Mouse (Mus musculus) intestine, embryonic 14.5 days (tissue): ENCODE data around the gene Insm1. TPM values are rescaled to one million over a fixed set of nuclear protein-coding genes. Genes with fewer than 3 reads are reported as not detected.

ENCODE experiments used
- ATAC-seq: fragments of 200-750 bp; cut with Nextera tagmentation; replicated peaks from 2 replicates; pipeline ENCODE4 v1.8.0; 2017; ENCODE audit warnings: low read depth, moderate number of reproducible peaks, moderate TSS enrichment, moderate library complexity; ENCODE audit not compliant: low FRiP score, low TSS enrichment
- DNase-seq: peaks from one replicate; pipeline ENCODE4 v3.0.0-alpha.2; 2018; ENCODE audit warnings: low spot score
- H3K27ac ChIP-seq: fragments of 300-500 bp; sonication (generic); 2 replicates; pipeline ENCODE4 v1.5.1; 2014; ENCODE audit warnings: low read depth, mild to moderate bottlenecking, control low read depth
- H3K27me3 ChIP-seq: fragments of 300-500 bp; sonication (generic); replicated peaks from 2 replicates; pipeline ENCODE4 v1.6.1; 2014; ENCODE audit warnings: low read length, control low read depth; ENCODE audit not compliant: control insufficient read depth, insufficient read depth
- H3K36me3 ChIP-seq: fragments of 300-500 bp; sonication (generic); 2 replicates; pipeline ENCODE4 v1.6.1; 2014; ENCODE audit warnings: low read length, control low read depth; ENCODE audit not compliant: control insufficient read depth, insufficient read depth
- H3K4me1 ChIP-seq: fragments of 300-500 bp; sonication (generic); replicated peaks from 2 replicates; pipeline ENCODE4 v1.6.1; 2014; ENCODE audit warnings: low read length, control low read depth, mixed read lengths; ENCODE audit not compliant: control insufficient read depth, insufficient read depth
- H3K4me2 ChIP-seq: fragments of 300-500 bp; sonication (generic); 2 replicates; pipeline ENCODE4 v1.6.1; 2014; ENCODE audit warnings: low read length
- H3K4me3 ChIP-seq: fragments of 300-500 bp; sonication (generic); 2 replicates; pipeline ENCODE4 v1.5.1; 2014; ENCODE audit warnings: low read depth, low read length, control low read depth, mixed read lengths
- H3K9ac ChIP-seq: fragments of 300-500 bp; sonication (generic); 2 replicates; pipeline ENCODE4 v1.6.1; 2014; ENCODE audit warnings: mild to moderate bottlenecking, low read length
- H3K9me3 ChIP-seq: fragments of 300-500 bp; sonication (generic); 2 replicates; pipeline ENCODE4 v1.6.1; 2016; ENCODE audit warnings: low read length, control low read depth; ENCODE audit not compliant: control insufficient read depth
- WGBS: fragments of 180-500 bp; shearing (Covaris S2); extraction: QIAGEN DNeasy Blood & Tissue Kit; methylation state at CpG from one replicate; pipeline ENCODE4 v1.1.7; 2014; 5-methylcytosine and 5-hydroxymethylcytosine counted together
- polyA plus RNA-seq: library from polyadenylated mRNA; unstranded; fragments of >200 nt; fragmentation: Nextera tagmentation; extraction: Ambion mirVana; gene quantifications from 2 replicates; pipeline ENCODE4 v1.2.1, GENCODE M21; 2014

Insm1 gene
- polyA plus RNA-seq, 1 experiment from 2014 or later: 1.8 TPM

DNA sequence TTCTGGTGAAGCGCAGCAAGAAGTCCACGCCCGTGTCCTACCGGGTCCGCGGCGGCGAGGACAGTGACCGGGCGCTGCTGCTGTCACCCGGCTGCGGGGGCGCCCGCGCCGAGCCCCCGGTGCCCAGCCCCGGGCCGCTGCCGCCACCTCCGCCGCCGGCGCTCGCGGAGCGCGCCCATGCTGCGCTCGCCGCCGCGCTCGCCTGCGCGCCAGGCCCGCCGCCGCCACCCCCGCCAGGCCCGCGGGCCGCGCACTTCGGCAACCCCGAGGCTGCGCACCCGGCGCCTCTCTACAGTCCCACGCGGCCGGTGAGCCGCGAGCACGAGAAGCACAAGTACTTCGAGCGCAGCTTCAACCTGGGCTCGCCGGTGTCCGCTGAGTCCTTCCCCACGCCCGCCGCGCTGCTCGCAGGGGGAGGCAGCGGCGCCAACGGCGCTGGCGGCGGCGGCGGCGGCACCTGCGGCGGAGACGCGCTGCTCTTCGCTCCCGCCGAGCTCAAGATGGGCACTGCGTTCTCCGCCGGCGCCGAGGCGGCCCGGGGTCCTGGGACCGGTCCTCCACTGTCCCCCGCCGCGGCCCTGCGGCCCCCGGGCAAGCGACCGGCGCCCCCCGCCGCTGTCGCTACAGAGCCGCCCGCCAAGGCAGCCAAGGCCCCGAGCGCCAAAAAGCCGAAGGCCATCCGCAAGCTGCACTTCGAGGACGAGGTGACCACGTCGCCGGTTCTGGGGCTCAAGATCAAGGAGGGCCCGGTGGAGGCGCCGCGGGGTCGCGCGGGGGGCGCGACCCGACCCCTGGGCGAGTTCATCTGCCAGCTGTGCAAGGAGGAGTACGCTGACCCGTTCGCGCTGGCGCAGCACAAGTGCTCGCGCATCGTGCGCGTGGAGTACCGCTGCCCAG lies 806 bp downstream of the Insm1 start:
- Histone ChIP-seq H3K4me1 (peaks cover 23% of the 10 kb centered on the region), H3K9me3 (no peaks in the 10 kb centered on the region), H3K36me3 (no peaks in the 10 kb centered on the region), H3K4me3 (peak overlapping the region; percentile 50), H3K9ac (peak overlapping the region; percentile 30; the same call in 1 of the 2 replicates), H3K4me2 (peak overlapping the region; percentile 94), H3K27me3 (peaks cover 100% of the 10 kb centered on the region), H3K27ac (no peak overlapping the region)
- DNase-seq (peak; percentile 75), ATAC-seq (peak; percentile 14)
- under 1% methylated on average over 92 of the region's 133 CpGs for WGBS

DNA sequence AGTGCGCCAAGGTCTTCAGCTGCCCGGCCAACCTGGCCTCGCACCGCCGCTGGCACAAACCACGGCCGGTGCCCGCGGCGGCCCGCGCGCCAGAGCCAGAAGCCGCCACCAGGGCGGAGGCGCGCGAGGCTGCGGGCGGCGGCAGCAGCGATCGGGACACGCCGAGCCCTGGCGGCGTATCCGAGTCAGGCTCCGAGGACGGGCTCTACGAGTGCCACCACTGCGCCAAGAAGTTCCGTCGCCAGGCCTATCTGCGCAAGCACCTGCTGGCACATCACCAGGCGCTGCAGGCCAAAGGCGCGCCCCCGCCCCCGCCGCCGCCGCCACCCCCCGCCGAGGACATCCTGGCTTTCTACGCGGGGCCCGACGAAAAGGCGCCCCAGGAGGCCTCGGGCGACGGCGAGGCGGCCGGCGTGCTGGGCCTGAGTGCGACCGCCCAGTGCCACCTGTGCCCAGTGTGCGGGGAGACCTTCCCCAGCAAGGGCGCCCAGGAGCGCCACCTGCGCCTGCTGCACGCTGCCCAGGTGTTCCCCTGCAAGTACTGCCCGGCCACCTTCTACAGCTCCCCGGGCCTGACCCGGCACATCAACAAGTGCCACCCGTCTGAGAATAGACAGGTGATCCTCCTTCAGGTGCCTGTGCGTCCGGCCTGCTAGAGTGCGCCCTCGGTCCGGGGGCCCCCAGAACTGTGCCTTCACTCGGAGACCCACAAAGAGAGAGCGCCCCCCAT lies 1.6 kb downstream of the Insm1 start:
- ATAC-seq (no peak), DNase-seq (peak; percentile 61)
- no peak overlapping the region for H3K27ac ChIP-seq
- H3K36me3 ChIP-seq: no peaks in the 10 kb centered on the region
- H3K4me2 ChIP-seq: peak overlapping the region; percentile 94
- no peaks in the 10 kb centered on the region for H3K9me3 ChIP-seq
- peak overlapping the region; percentile 50 for H3K4me3 ChIP-seq
- H3K4me1 ChIP-seq: peaks cover 21% of the 10 kb centered on the region
- H3K27me3 ChIP-seq: peaks cover 99% of the 10 kb centered on the region
- 0 out of 2 replicates have a peak overlapping the region, but pooled peaks have one; percentile 3 for H3K9ac ChIP-seq
- under 1% methylated on average over 73 of the region's 75 CpGs for WGBS

DNA sequence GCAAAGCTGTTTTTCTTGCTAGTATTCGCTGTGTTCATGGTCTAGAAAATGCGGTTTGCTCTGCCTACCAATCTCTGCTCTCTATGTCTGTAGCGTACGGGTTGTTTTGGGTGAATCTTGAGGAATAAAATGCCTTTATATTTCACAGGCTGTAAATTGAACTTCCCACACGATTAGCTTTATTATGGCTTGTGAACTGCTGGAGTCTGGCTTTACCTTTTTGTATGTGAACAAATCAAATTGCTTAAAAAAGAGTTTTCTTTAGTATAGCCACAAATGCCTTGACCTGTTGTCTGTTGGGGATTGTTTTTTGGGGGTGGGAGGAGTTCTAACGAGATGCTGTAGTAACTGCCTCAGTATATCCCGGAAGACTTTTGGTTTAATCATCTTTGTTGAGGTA lies 2.4 kb downstream of the Insm1 start:
- no peaks in the 10 kb centered on the region for H3K9me3 ChIP-seq
- H3K4me1 ChIP-seq: peaks cover 19% of the 10 kb centered on the region
- DNase-seq (no peak), ATAC-seq (no peak)
- peak overlapping the region; percentile 50; the same call in 1 of the 2 replicates for H3K4me3 ChIP-seq
- peaks cover 96% of the 10 kb centered on the region for H3K27me3 ChIP-seq
- no peak overlapping the region for H3K9ac ChIP-seq
- no peaks in the 10 kb centered on the region for H3K36me3 ChIP-seq
- no peak overlapping the region for H3K27ac ChIP-seq
- H3K4me2 ChIP-seq: no peak overlapping the region
- 14% methylated on average over 7 of the region's 7 CpGs for WGBS

DNA sequence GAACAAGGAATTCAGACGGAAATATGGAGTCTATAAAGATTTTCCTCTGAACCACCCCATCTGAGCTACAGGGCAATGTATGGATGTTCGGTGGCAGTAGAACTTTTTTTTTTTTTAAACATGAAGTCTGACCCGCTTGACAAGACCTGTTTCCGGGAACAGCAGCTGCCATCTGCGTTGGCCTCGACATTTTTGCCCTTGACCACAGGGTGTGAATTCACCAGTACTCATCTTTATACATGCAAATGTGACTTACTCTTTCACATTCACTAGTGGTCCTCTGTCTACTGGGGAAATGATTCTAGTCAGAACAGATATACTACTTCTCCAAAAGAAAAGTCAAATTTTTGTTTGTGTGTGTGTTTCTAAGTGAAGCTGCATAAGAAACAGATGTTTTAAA lies 4.1 kb downstream of the Insm1 start:
- no peaks in the 10 kb centered on the region for H3K36me3 ChIP-seq
- no peak overlapping the region for H3K27ac ChIP-seq
- peaks cover 79% of the 10 kb centered on the region for H3K27me3 ChIP-seq
- ATAC-seq: no peak
- H3K4me1 ChIP-seq: peaks cover 18% of the 10 kb centered on the region
- H3K4me3 ChIP-seq: no peak overlapping the region
- H3K9ac ChIP-seq: no peak overlapping the region
- WGBS: 19% methylated on average over 6 of the region's 6 CpGs
- no peak for DNase-seq
- no peaks in the 10 kb centered on the region for H3K9me3 ChIP-seq
- H3K4me2 ChIP-seq: no peak overlapping the region

DNA sequence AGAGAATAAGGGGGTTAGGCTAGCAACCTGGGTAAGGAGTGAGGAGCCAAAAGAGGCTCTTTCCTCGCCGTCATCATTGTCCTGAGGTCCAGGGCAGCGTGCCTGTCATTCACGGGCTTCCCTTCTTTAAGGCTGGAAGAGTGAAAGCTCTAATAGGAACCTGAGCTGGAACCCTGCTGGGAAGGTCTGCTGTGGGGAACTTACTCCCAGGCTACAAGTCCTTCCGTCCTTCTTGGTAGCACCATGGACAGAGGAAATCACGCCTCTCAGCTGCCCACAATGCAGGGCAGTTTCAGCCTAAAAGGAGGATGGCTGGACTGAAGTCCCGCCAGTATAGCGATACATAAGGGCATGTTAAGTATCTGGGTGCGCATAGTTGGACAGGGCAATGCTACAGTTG lies 4.8 kb downstream of the Insm1 start:
- DNase-seq (peak; percentile 79), ATAC-seq (no peak)
- Histone ChIP-seq H3K4me3 (no peak overlapping the region), H3K4me1 (peaks cover 12% of the 10 kb centered on the region), H3K9me3 (no peaks in the 10 kb centered on the region), H3K4me2 (no peak overlapping the region), H3K27ac (no peak overlapping the region), H3K9ac (no peak overlapping the region), H3K36me3 (no peaks in the 10 kb centered on the region), H3K27me3 (peaks cover 73% of the 10 kb centered on the region)
- 4% methylated on average over 9 of the region's 9 CpGs for WGBS

DNA sequence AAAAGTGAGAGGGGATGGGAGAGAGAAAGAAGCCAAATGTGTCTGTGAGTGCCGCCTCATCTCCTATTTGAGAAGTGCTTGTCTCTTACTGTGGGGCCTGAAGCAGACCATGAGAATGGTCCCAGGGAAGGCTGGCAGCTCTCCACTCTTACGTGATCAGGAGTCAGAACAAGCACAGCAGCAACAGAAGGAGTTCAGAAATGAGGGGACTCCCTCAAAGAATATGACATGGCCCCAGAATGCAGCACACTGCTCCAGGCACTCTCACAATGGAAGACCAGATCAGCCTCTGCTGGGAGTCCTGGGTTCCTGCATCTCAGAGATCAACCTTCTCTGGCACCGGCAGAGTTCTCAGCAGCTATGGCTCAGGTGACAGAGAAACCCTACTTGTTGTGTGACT lies 5.9 kb downstream of the Insm1 start:
- Histone ChIP-seq H3K4me3 (no peak overlapping the region), H3K4me2 (no peak overlapping the region), H3K4me1 (peaks cover 3% of the 10 kb centered on the region; the same call in 1 of the 2 replicates), H3K9me3 (no peaks in the 10 kb centered on the region), H3K27me3 (peaks cover 61% of the 10 kb centered on the region), H3K36me3 (no peaks in the 10 kb centered on the region), H3K27ac (no peak overlapping the region), H3K9ac (no peak overlapping the region)
- 66% methylated on average over 3 of the region's 3 CpGs for WGBS
- ATAC-seq (no peak), DNase-seq (no peak)

DNA sequence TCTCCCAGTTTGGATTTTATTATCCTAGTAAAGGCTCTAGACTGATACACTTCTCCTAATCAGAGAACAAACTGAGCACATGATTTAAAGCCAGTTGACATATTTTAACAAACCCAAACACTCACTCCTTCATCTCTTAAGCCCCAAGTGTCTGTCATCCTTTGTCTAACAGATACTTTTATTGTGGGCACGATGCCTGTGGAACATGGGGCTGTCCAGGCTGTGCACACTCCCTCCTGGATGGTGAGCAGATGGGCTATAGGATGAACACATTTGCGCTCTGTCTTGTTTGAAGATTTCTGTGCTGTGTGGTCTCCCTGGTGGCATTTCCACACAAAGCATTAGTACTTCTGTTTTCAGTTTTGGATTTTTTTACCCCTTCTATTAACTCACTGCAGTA lies 6.7 kb downstream of the Insm1 start:
- peaks cover under 1% of the 10 kb centered on the region; the same call in 1 of the 2 replicates for H3K4me1 ChIP-seq
- peaks cover 53% of the 10 kb centered on the region for H3K27me3 ChIP-seq
- no peak overlapping the region for H3K4me2 ChIP-seq
- DNase-seq (no peak), ATAC-seq (no peak)
- H3K36me3 ChIP-seq: no peaks in the 10 kb centered on the region
- WGBS: 63% methylated on average over 2 of the region's 2 CpGs
- H3K9ac ChIP-seq: no peak overlapping the region
- no peaks in the 10 kb centered on the region for H3K9me3 ChIP-seq
- H3K27ac ChIP-seq: no peak overlapping the region
- no peak overlapping the region for H3K4me3 ChIP-seq

DNA sequence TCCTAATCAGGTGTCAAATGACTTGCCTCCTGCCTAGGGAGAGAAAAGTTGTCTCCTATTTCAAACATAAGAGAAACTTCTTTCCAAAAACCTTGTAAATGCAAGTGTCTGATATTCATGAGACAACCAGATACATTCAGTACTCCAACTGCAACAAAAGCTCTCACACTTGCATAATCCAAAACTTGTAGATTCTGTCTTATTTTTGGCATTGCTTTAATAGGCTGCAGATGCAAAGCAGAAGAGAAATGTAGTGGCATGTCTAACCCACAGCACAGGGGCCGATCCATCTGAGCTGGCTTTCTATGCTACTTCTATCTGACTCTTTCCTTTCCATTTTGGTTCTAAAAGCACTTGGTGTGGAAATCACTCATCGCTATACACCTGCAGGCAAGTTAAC lies 9.8 kb downstream of the Insm1 start:
- ATAC-seq: no peak

More for the DNA sequence above, 9.8 kb downstream of the Insm1 start:
- H3K9me3 ChIP-seq: no peaks in the 10 kb centered on the region
- peaks cover 23% of the 10 kb centered on the region for H3K27me3 ChIP-seq
- 89% methylated on average over 2 of the region's 2 CpGs for WGBS
- H3K9ac ChIP-seq: no peak overlapping the region
- no peak overlapping the region for H3K4me3 ChIP-seq
- H3K27ac ChIP-seq: no peak overlapping the region
- no peaks in the 10 kb centered on the region for H3K36me3 ChIP-seq
- H3K4me1 ChIP-seq: no peaks in the 10 kb centered on the region
- no peak overlapping the region for H3K4me2 ChIP-seq
- no peak for DNase-seq
